ENCODE assay signal across 18 mouse cellular contexts in genomic region chr11:117131450-117131849, GRCm38 (mm10). TPM values are rescaled to one million over a fixed set of nuclear protein-coding genes. Genes with fewer than 3 reads are reported as not detected.
DNase-seq lines count a peak whose midpoint lies in the region; ATAC-seq and TF ChIP-seq lines count a peak whose summit lies in the region.
"Had no signal": no experiment of that assay in that cellular context is flagged by ENCODE, and none has a peak within 500 bp of the region (broad histone marks: within the 10 kb centered on the region; RNA-seq: fewer than 3 reads in every experiment).

No protein-coding gene starts in this region.

- intact Hi-C loops in gastrocnemius, adult 2 months (cut with DNase I): loop anchor here (5.0 kb wide), 1 partner anchor 36 kb away; no protein-coding TSS in a partner anchor
- intact Hi-C loops in gastrocnemius, postnatal 14 days (cut with DNase I; ENCODE audit: low total_unique reads): no loop called here

- peaks cover 57% of the 10 kb centered on the region for H3K4me1 ChIP-seq in limb, embryonic 12.5 days (replicated peaks)
- H3K4me1 ChIP-seq in limb, embryonic 10.5 days: peaks cover 54% of the 10 kb centered on the region
- peaks cover 57% of the 10 kb centered on the region for H3K4me1 ChIP-seq in stomach, embryonic 14.5 days (ENCODE audit: control insufficient read depth, insufficient read depth, low read length)

- H3K27me3 ChIP-seq in limb, embryonic 12.5 days: no peaks in the 10 kb centered on the region
- H3K27me3 ChIP-seq in limb, embryonic 10.5 days (ENCODE audit: low read depth, poor library complexity, severe bottlenecking): no peaks in the 10 kb centered on the region
- no peaks in the 10 kb centered on the region for H3K27me3 ChIP-seq in stomach, embryonic 14.5 days (ENCODE audit: control insufficient read depth, insufficient read depth, low read length)
- H3K27me3 ChIP-seq: forebrain, embryonic 15.5 days; heart, embryonic 12.5 days; hindbrain, embryonic 12.5 days; liver, embryonic 15.5 days had no signal

- TF ChIP-seq CTCF in gastrocnemius, adult 2 months (IDR thresholded peaks at IDR 0.05): no peak; the same call in 1 of the 2 replicates

- no peak for ATAC-seq in limb, embryonic 12.5 days (ENCODE audit: insufficient number of reproducible peaks, insufficient read depth, low FRiP score, low TSS enrichment, low read depth)
- no peak for ATAC-seq in stomach, embryonic 14.5 days (ENCODE audit: insufficient number of reproducible peaks, insufficient read depth, low FRiP score, low read depth)
- ATAC-seq: CD4-positive, CD25-positive, alpha-beta regulatory T cell, adult 4 months; forebrain, embryonic 15.5 days had no signal

- no peaks in the 10 kb centered on the region for H3K9me3 ChIP-seq in limb, embryonic 12.5 days
- H3K9me3 ChIP-seq in limb, embryonic 10.5 days (replicated peaks): no peaks in the 10 kb centered on the region
- no peaks in the 10 kb centered on the region for H3K9me3 ChIP-seq in stomach, embryonic 14.5 days (ENCODE audit: control insufficient read depth, low read depth, low read length)
- H3K9me3 ChIP-seq: forebrain, embryonic 15.5 days; heart, embryonic 12.5 days; hindbrain, embryonic 12.5 days; liver, embryonic 15.5 days; midbrain, embryonic 10.5 days had no signal

- H3K36me3 ChIP-seq in limb, embryonic 12.5 days: peaks cover 17% of the 10 kb centered on the region
- H3K36me3 ChIP-seq in limb, embryonic 10.5 days: peaks cover 16% of the 10 kb centered on the region
- H3K36me3 ChIP-seq in stomach, embryonic 14.5 days (ENCODE audit: control insufficient read depth, insufficient read depth, low read length): no peaks in the 10 kb centered on the region
- H3K36me3 ChIP-seq: heart, embryonic 12.5 days had no signal

- H3K9ac ChIP-seq in limb, embryonic 12.5 days (replicated peaks): no peak overlapping the region
- no peak overlapping the region for H3K9ac ChIP-seq in stomach, embryonic 14.5 days (replicated peaks; ENCODE audit: low read depth, low read length)
- H3K9ac ChIP-seq: forebrain, embryonic 15.5 days; hindbrain, embryonic 12.5 days; liver, embryonic 15.5 days had no signal

- DNase-seq in gastrocnemius, adult 2 months: no peak
- DNase-seq in gastrocnemius, postnatal 14 days: no peak
- no peak for DNase-seq in limb, embryonic 10.5 days (ENCODE audit: low spot score)
- DNase-seq in 416B (ENCODE audit: low read depth): peak; percentile 17
- DNase-seq in adrenal gland, postnatal 14 days: no peak
- DNase-seq in spleen, postnatal 14 days (ENCODE audit: low spot score in 2 of 2): no peak
- DNase-seq: kidney, adult 9 months; kidney, postnatal 25 days; right cerebral cortex, adult 18-20 months; right cerebral cortex, postnatal 4 days had no signal

- whole genome bisulfite sequencing in limb, embryonic 12.5 days: 94% methylated on average over 10 of the region's 10 CpGs
- WGBS in limb, embryonic 10.5 days: 95% methylated on average over 10 of the region's 10 CpGs
- WGBS in stomach, embryonic 14.5 days: 95% methylated on average over 10 of the region's 10 CpGs

- H3K27ac ChIP-seq in gastrocnemius, adult 2 months: peak overlapping the region; percentile 99
- peak overlapping the region; percentile 53; the same call in 1 of the 2 replicates for H3K27ac ChIP-seq in limb, embryonic 12.5 days
- H3K27ac ChIP-seq in limb, embryonic 10.5 days: no peak overlapping the region
- peak overlapping the region; percentile 83; the same call in 1 of the 2 replicates for H3K27ac ChIP-seq in stomach, embryonic 14.5 days (ENCODE audit: low read length)
- H3K27ac ChIP-seq: forebrain, embryonic 15.5 days; hindbrain, embryonic 12.5 days; liver, embryonic 15.5 days had no signal

- no peak overlapping the region for H3K4me3 ChIP-seq in gastrocnemius, adult 2 months
- no peak overlapping the region for H3K4me3 ChIP-seq in limb, embryonic 12.5 days (replicated peaks)
- H3K4me3 ChIP-seq in limb, embryonic 10.5 days: no peak overlapping the region
- H3K4me3 ChIP-seq in stomach, embryonic 14.5 days (ENCODE audit: low read depth, low read length): no peak overlapping the region
- H3K4me3 ChIP-seq: forebrain, embryonic 15.5 days; heart, embryonic 12.5 days; hindbrain, embryonic 12.5 days; liver, embryonic 15.5 days; midbrain, embryonic 10.5 days had no signal

- no peak overlapping the region for H3K4me2 ChIP-seq in limb, embryonic 12.5 days
- no peak overlapping the region for H3K4me2 ChIP-seq in stomach, embryonic 14.5 days (replicated peaks; ENCODE audit: low read depth, low read length)
- H3K4me2 ChIP-seq: forebrain, embryonic 15.5 days; heart, embryonic 12.5 days; hindbrain, embryonic 12.5 days; liver, embryonic 15.5 days had no signal

RNA-seq across cellular contexts. Expression of gene Sec14l1, which starts 16.5 kb away (rescaled TPM):
- total RNA-seq in gastrocnemius, adult 2 months (2021): 10 to 100 TPM; 52.3 to 52.8 TPM
- 10 to 100 TPM; 58.1 to 58.7 TPM for total RNA-seq in gastrocnemius, postnatal 14 days (2021)
- polyA plus RNA-seq in limb, embryonic 12.5 days (2016; fragmentation: Nextera tagmentation; extraction: Ambion mirVana): 52.6 and 57.5 TPM in 2 replicates
- polyA plus RNA-seq in limb, embryonic 10.5 days (2016; fragmentation: Nextera tagmentation; extraction: Ambion mirVana): 40.1 and 47.8 TPM in 2 replicates
- polyA plus RNA-seq in stomach, embryonic 14.5 days (2014; fragmentation: Nextera tagmentation; extraction: Ambion mirVana): 41.1 and 42.7 TPM in 2 replicates
- 119 TPM in 2 replicates for total RNA-seq in adrenal gland, postnatal 14 days (2021)
